Mouse (Mus musculus): ENCODE measurements around the gene Sufu. TPM values are rescaled to one million over a fixed set of nuclear protein-coding genes. Genes with fewer than 3 reads are reported as not detected.

Gene Sufu
- total and polyA plus RNA-seq, 3 experiments: 11.4 to 42.5 TPM; not detected in 1

GRCm38 (mm10) chr19:46433712-46434111, 37.0 kb downstream of the Sufu start:
- no peak overlapping the region for H3K27ac ChIP-seq (ENCODE audit: control insufficient read depth, low read depth, low read length)
- H3K4me1 ChIP-seq (ENCODE audit: control insufficient read depth in 1 of 2, insufficient read depth in 2 of 2, low read length in 2 of 2): no peaks in the 10 kb centered on the region
- no peak overlapping the region for H3K4me3 ChIP-seq (ENCODE audit: control insufficient read depth in 1 of 2, insufficient read depth in 1 of 2, low read depth in 2 of 2, low read length in 2 of 2)
- no peak for DNase-seq (ENCODE audit: low read depth, low spot score)
- no peaks in the 10 kb centered on the region for H3K27me3 ChIP-seq (ENCODE audit: control insufficient read depth in 1 of 2, insufficient read depth in 2 of 2, low read length in 2 of 2)
- TF ChIP-seq ETS1 (IDR thresholded peaks at IDR 0.05; ENCODE audit: low read depth, low read length): no peak
- no peak for TF ChIP-seq CHD1 (IDR thresholded peaks at IDR 0.05; ENCODE audit: low read depth, low read length)
- no peak for TF ChIP-seq E2F4 (IDR thresholded peaks at IDR 0.05; ENCODE audit: borderline replicate concordance, low read depth, low read length)
- no peak for TF ChIP-seq USF1 (IDR thresholded peaks at IDR 0.05; ENCODE audit: low read depth, low read length)
- TF ChIP-seq MYC (IDR thresholded peaks at IDR 0.05; ENCODE audit: low read depth, low read length): no peak
- no peak for TF ChIP-seq POLR2AphosphoS2 (IDR thresholded peaks at IDR 0.05; ENCODE audit: low read length)
- TF ChIP-seq POLR2A (IDR thresholded peaks at IDR 0.05; ENCODE audit: control insufficient read depth in 1 of 2, insufficient read depth in 1 of 2, low read depth in 1 of 2, low read length in 2 of 2, poor library complexity in 1 of 2): no peak
- no peak for TF ChIP-seq GATA1 (IDR thresholded peaks at IDR 0.05; ENCODE audit: low read depth, low read length)
- TF ChIP-seq TBP (IDR thresholded peaks at IDR 0.05; ENCODE audit: low read depth, low read length): no peak
- TF ChIP-seq KAT2A (conservative IDR thresholded peaks at IDR 0.05; ENCODE audit: low read depth, low read length): no peak
- TF ChIP-seq RCOR1 (IDR thresholded peaks at IDR 0.05; ENCODE audit: low read depth, low read length): no peak
- no peak for TF ChIP-seq EP300 (IDR thresholded peaks at IDR 0.05; ENCODE audit: low read depth in 1 of 2, low read length in 2 of 2)
- TF ChIP-seq NRF1 (IDR thresholded peaks at IDR 0.05; ENCODE audit: insufficient read depth, low read depth, low read length, poor library complexity, severe bottlenecking): no peak
- TF ChIP-seq UBTF (IDR thresholded peaks at IDR 0.05; ENCODE audit: borderline replicate concordance, insufficient read depth, low read depth, low read length): no peak
- no peak for TF ChIP-seq MXI1 (IDR thresholded peaks at IDR 0.05; ENCODE audit: low read depth, low read length)
- no peak for TF ChIP-seq POLR2AphosphoS5 (IDR thresholded peaks at IDR 0.05; ENCODE audit: borderline replicate concordance, low read depth, low read length)
- no peak for TF ChIP-seq RAD21 (IDR thresholded peaks at IDR 0.05; ENCODE audit: low read depth, low read length)
- H3K9ac ChIP-seq (ENCODE audit: control insufficient read depth, low read depth, low read length, poor library complexity, severe bottlenecking): no peak overlapping the region
- no peaks in the 10 kb centered on the region for H3K79me2 ChIP-seq (ENCODE audit: control insufficient read depth, insufficient read depth, low read length, poor library complexity)
- H3K36me3 ChIP-seq (ENCODE audit: control insufficient read depth in 1 of 2, insufficient read depth in 2 of 2, low read length in 2 of 2): no peaks in the 10 kb centered on the region; a peak in 1 of 4 replicates
- no peaks in the 10 kb centered on the region for H3K9me3 ChIP-seq (replicated peaks; ENCODE audit: insufficient read depth, low read length)

- no peak overlapping the region for H3K4me3 ChIP-seq (ENCODE audit: control insufficient read depth in 1 of 2, insufficient read depth in 1 of 2, low read depth in 2 of 2, low read length in 2 of 2)
- H3K9ac ChIP-seq (ENCODE audit: control insufficient read depth, low read depth, low read length, poor library complexity, severe bottlenecking): no peak overlapping the region
- no peaks in the 10 kb centered on the region for H3K9me3 ChIP-seq (replicated peaks; ENCODE audit: insufficient read depth, low read length)
- no peak for DNase-seq (ENCODE audit: low read depth, low spot score)
- no peaks in the 10 kb centered on the region for H3K4me1 ChIP-seq (ENCODE audit: control insufficient read depth in 1 of 2, insufficient read depth in 2 of 2, low read length in 2 of 2)
- no peaks in the 10 kb centered on the region for H3K79me2 ChIP-seq (ENCODE audit: control insufficient read depth, insufficient read depth, low read length, poor library complexity)
- TF ChIP-seq ZNF384 (IDR thresholded peaks at IDR 0.05; ENCODE audit: low read depth, low read length) (no peak), ZMIZ1 (IDR thresholded peaks at IDR 0.05; ENCODE audit: low read depth, low read length) (no peak), SIN3A (IDR thresholded peaks at IDR 0.05; ENCODE audit: low read length) (no peak), TCF12 (IDR thresholded peaks at IDR 0.05; ENCODE audit: low read depth, low read length) (no peak)
- no peak overlapping the region for H3K27ac ChIP-seq (ENCODE audit: control insufficient read depth, low read depth, low read length)
- H3K27me3 ChIP-seq (ENCODE audit: control insufficient read depth in 1 of 2, insufficient read depth in 2 of 2, low read length in 2 of 2): no peaks in the 10 kb centered on the region
- no peaks in the 10 kb centered on the region; a peak in 1 of 4 replicates for H3K36me3 ChIP-seq (ENCODE audit: control insufficient read depth in 1 of 2, insufficient read depth in 2 of 2, low read length in 2 of 2)
Measured at GRCm38 (mm10) chr19:46434148-46434547, 37.5 kb downstream of the Sufu start.
